Mouse (Mus musculus) T-cell, adult 2 months (primary cell): ENCODE measurements at regions not wholly inside any gene's neighbourhood (a gene's known extent, or its start where the extent isn't known, plus 50 kb on each side); places are given as distances from the start of the nearest gene placed in this dataset.

Experiments used
- DNase-seq: peaks from one replicate; pipeline ENCODE4 v3.0.0; 2022; ENCODE audit warnings: low spot score

DNA sequence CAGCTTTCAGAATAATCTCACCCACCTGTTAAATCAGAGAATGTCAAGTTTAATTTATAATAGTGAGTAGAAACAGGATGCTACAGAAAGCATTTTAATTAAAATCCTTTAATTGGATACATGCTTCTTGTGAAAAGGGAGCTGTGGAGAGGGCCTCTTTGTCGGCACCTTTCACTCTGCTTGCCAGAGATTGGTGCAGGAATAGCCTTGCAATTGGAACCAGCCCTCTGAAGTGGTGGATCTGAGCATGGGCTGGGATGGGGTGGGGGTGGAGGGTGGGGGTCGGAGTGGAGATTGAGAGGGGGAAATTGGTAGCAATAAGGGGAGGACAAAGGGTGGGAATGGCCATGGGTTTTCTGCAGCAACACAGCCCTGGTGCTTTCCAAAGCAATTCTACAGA lies 207.2 kb downstream of the Tbx15 start:
- DNase-seq, result no peak

- no peak for DNase-seq
These were observed 207.6 kb downstream of the Tbx15 start for GRCm38 (mm10) chr3:99447813-99448212.

DNA sequence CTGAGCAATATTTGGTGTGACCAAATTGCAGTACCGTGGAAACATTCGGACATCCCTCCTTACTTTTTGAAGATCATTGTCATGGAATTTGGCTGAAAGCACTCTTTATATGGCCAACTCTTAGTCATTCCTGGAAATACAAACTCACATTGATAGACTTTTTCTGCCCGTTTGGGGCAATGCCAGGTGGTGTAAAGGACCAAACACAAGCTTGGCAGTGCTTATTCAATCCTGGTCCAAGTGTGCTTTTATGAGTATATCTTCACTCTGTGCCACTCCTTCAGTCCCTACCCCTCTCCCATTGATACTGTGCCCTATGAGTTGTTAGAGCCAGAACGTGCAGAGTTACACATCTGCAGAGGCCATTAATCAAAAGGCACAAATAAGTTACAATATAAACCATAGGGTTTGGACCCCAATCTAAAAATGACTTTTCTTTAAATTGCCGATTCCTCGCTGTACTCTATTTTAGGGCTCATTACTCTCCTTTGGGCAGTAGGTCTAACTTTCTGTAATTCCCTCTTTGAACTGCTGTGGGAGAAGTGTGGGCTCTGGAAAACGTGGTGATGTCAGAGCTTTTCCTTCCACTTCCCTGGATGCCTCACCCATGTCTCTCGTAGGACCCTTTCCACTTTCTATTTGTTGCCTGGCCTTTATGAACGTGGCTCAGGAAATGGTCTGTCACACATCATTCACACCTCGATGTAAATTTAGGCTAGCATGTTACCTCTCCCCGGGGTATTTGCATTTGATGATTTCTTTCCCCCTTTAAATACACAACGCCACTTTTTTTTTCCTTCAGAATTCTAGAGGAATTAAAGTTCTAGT lies 219.1 kb downstream of the Tbx15 start:
- DNase-seq, result no peak

DNA sequence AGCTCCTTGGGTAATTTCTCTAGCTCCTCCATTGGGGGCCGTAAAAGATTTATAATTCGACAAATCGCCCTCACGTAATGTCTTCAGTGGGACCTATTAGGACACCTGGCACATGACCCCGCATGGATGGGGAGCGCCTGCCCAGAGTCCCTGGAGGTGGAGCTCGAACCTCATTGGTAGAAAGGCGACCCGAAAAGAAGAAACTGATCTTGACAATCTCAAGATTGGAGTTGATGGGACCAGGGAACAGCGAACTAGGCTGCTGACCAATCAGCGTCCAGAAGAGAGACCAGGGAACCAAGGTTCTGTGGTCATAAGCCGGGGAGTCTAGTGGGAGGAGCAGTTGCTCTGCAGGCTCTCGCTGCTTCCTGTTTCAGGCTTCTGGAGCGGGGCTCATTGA lies 259.8 kb downstream of the Tbx15 start:
- peak; percentile 16 for DNase-seq

GRCm38 (mm10) chr3:99504772-99505171 lies 264.6 kb downstream of the Tbx15 start:
- no peak for DNase-seq

GRCm38 (mm10) chr3:99512250-99512649 lies 272.1 kb downstream of the Tbx15 start:
- DNase-seq, result no peak

DNA sequence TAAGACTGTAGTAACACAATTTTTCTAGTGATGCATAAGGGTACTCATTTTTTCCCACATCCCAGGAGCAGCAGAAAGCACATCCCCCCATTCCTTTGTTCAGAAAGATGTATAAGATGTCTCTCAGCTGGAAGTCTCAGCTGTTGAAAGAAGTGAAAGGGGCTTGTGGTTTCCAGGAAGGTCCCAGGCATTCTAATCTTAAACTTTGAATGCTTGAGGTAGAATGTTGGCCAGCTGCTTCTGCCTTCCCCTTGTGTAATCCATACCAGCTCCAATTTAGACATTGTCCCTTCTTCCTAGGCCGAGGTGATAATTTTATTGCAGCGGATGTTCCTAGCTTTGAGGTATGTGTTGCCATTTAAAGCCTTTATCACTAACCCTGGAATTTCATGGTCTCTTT lies 272.8 kb downstream of the Tbx15 start:
- DNase-seq, result no peak

- no peak for DNase-seq
These were observed 275.6 kb downstream of the Tbx15 start for GRCm38 (mm10) chr3:99515751-99516150.

GRCm38 (mm10) chr3:99560917-99561316 lies 320.7 kb downstream of the Tbx15 start:
- no peak for DNase-seq

- DNase-seq, result no peak
These were observed 311.8 kb upstream of the Spag17 start for GRCm38 (mm10) chr3:99573335-99573976.

DNA sequence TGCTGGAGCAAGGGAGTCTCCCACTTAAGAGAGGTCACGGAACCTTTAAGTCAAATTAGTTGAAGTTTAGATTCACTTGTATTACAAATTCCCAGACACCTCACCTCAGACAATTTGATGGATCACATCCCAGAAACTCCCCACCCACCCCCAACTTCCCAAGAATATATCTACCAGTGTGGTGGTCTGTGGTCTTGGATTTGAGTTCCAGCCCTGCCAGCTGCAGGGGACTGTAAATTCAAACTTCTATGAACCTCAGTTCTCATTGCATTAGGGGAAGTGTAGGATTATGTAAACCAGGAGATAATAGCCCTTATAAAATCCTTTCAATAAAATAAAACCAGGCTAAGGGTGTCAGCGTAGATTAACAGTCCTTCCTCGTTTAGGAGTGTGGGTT lies 311.2 kb upstream of the Spag17 start:
- no peak for DNase-seq

DNA sequence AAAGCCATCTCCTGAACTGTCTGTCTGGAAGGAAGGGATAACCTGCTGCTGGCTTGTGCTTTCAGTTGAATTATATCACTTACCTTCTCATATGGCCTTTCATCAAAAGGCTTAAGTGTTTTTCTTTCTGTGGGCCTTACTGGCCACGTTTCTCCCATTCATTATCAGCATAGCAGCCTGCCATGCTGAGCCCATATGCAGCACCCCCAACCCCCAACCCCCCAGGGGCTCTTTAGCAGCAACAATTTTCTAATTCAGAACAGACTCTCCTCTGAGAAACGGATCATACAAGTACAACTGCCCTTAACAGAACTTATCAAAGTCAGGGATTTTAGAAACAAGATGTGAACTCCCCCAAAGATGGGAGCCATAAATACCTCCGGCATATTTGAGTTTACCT lies 282.5 kb upstream of the Spag17 start:
- no peak for DNase-seq

- DNase-seq, result no peak
These were observed 252.9 kb upstream of the Spag17 start for GRCm38 (mm10) chr3:99632309-99632708.

DNA sequence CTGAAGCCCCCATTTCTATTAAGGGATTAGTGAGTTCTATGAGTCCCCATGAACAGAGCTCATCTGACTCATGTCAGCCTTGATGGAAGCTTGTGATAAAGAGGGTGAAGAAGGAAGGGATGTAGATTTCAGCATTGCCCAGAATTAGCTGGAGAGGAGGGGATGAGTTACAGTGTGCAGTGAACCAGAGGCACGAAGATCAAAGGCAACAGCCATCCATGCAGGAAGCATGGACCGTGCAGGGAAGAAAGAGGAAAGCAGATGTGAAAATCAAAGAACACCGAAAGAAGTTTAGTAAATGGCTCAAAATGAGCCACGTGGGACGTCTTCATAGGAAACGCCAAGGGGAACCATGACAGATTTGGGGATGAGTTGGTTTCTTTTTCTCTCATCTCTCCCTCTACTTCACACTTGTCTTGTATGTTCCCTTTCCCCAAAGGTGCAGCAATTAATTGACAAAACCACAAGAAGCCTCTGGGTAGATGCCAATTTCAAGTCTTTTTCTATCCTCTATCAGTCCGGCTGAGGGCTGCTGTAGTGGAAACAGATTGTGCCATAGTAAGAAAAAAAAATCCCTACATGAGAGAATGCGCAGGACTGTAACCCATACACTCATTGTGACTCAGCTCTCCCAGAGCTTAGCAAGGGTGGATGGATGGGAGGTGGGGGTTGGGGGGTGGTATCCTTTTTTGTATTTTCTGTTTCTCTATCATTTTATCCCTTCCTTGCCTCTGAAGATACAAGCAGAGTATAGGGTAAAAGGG lies 243.7 kb upstream of the Spag17 start:
- DNase-seq, result no peak

- no peak for DNase-seq
These were observed 240.3 kb upstream of the Spag17 start for GRCm38 (mm10) chr3:99644910-99645309.

GRCm38 (mm10) chr3:99645318-99645717 lies 239.9 kb upstream of the Spag17 start:
- no peak for DNase-seq

DNA sequence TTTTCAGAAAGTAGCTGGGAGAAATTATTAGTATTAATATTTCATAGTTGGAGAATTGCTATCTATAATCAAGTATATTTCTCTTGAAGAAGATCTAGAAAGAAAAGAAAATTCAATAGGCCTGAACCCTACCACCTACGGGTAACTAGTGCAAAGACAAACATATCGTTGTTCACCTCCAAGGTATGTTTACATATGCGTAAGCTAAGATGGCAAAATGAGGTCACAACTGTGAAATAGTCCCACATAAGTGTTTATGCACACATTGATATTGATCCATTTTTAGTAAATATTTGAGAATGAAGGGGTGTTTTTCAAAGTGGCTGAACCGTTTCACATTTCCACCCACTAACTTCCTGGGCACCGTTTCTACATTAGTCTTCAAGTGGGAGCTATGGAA lies 227.6 kb upstream of the Spag17 start:
- DNase-seq, result no peak

DNA sequence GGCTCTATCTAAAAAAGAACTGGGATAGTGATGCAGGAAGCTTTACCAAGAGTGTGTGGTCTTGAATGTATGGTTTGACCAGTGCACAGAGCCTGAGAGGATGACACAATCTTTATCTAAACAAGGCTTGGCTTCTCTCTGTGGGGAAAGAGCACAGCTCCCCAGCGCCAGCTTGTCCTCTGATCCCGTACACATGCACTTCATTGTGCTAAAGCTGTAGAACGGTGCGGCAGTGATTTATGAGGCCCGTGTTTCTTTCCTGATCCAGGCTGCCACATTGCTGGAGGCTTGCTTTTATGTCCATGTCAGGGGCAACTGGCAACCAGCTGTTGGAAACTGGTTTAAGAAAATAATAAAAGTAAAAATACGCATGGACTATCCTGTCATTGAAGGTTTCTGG lies 221.4 kb upstream of the Spag17 start:
- no peak for DNase-seq

DNA sequence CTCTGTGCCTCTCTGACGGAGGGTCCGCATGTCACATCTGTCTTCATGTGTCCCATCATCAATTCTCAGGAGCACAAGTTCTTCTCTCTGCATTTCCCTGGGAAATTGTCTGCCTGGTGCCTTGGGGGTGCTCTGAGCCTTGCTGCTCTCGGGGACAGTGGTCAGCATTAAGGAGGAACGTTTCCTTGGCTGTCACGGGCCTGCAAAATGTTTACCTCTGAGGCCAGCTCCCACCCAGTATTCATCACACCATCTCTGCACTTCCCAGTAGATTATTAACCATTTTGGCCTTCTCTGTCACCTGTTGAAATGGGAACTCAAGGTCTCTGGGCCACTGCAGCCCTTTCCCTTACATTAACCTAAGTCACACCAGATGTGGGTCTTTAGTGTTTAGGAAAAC lies 219.8 kb upstream of the Spag17 start:
- no peak for DNase-seq

DNA sequence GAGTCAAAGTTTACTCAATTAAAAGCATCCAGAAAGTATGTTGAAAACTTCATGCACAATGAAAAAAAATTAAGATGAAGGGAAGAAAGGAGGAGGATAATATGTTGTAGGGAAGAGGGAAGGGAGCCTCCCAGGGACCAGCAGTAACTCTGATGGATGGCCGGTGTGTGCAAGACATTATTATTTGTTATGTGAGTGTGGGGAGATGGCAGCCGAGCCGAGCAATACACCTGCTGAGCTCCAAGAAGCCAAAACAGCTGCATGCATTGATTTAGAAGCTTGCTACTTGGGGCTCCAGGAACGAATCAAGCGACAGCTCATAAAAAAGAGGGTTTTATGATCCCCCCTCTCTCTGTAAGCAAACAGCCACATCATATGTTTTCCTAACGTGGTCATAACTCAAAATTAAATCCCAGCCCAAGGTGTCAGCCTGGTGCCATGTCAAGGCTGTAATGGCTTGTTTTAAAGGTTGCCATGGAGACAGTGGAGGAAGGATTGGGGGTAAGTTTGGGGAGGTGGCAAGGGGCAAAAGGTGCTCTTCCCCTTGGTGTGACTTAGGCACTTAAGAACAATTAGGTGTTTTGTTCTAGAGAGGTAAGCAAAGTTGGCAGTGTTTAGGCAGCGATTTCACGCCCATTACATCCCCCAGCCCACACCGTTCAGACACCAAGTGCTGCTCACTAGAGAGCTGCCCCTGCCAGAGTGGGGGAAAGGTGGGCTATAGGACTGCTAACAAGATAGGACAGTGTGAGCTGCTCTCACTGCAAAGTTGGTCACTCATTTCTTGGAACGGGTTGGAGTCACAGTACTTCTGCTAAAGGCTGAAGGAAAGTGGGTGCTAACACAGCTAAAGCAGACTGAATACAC lies 219.1 kb upstream of the Spag17 start:
- DNase-seq, result no peak

- no peak for DNase-seq
These were observed 211.1 kb upstream of the Spag17 start for GRCm38 (mm10) chr3:99674145-99674544.

DNA sequence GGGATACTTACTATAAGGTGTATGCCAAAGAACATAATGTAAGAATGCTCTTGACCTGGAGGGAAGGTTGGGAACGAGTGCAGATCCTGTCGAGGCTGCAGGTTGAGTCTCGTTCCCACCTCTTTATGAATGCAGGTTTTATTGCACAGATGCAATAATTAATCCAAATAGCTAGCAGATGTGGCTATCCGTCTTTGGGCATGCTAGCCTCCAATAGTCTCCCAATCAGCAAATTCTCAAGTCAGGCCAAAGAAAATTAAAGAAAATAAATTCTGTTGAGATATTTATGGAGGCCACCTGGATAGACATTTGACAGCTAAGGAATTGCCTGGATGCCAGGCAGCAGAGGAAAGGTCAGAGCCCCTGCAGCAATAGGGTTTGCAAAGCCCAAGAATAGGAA lies 175.7 kb upstream of the Spag17 start:
- DNase-seq, result no peak
